Mouse (Mus musculus) limb, embryonic 12.5 days (tissue): ENCODE results near the gene Nos1ap. TPM values are rescaled to one million over a fixed set of nuclear protein-coding genes. Genes with fewer than 3 reads are reported as not detected.

ENCODE experiments used
- ATAC-seq: fragments of 200-750 bp; cut with Nextera tagmentation; 2 replicates; pipeline ENCODE4 v1.8.0; 2017; ENCODE audit warnings: low read depth, moderate TSS enrichment; ENCODE audit not compliant: insufficient number of reproducible peaks, insufficient read depth, low FRiP score, low TSS enrichment
- H3K27ac ChIP-seq: fragments of 300-500 bp; sonication (generic); 2 replicates; pipeline ENCODE4 v1.5.1; 2016; ENCODE audit warnings: mild to moderate bottlenecking, moderate library complexity
- H3K27me3 ChIP-seq: fragments of 300-500 bp; sonication (generic); 2 replicates; pipeline ENCODE4 v1.6.1; 2016; ENCODE audit warnings: mild to moderate bottlenecking, moderate library complexity
- H3K36me3 ChIP-seq: fragments of 300-500 bp; sonication (generic); 2 replicates; pipeline ENCODE4 v1.6.1; 2016; ENCODE audit warnings: mild to moderate bottlenecking, moderate library complexity
- H3K4me1 ChIP-seq: fragments of 300-500 bp; sonication (generic); replicated peaks from 2 replicates; pipeline ENCODE4 v1.6.1; 2016
- H3K4me2 ChIP-seq: fragments of 300-500 bp; sonication (generic); 2 replicates; pipeline ENCODE4 v1.6.1; 2016; ENCODE audit warnings: mild to moderate bottlenecking, moderate library complexity
- H3K4me3 ChIP-seq: fragments of 300-500 bp; sonication (generic); replicated peaks from 2 replicates; pipeline ENCODE4 v1.5.1; 2016; ENCODE audit warnings: mild to moderate bottlenecking
- H3K9ac ChIP-seq: fragments of 300-500 bp; sonication (generic); replicated peaks from 2 replicates; pipeline ENCODE4 v1.6.1; 2016; ENCODE audit warnings: mild to moderate bottlenecking, moderate library complexity
- H3K9me3 ChIP-seq: fragments of 300-500 bp; sonication (generic); 2 replicates; pipeline ENCODE4 v1.6.1; 2016; ENCODE audit warnings: mild to moderate bottlenecking, moderate library complexity
- WGBS: fragments of 180-500 bp; shearing (Covaris S2); methylation state at CpG from one replicate; pipeline ENCODE4 v1.1.7; 2016; 5-methylcytosine and 5-hydroxymethylcytosine counted together
- polyA plus RNA-seq: library from polyadenylated mRNA; unstranded; fragments of >200 nt; fragmentation: Nextera tagmentation; extraction: Ambion mirVana; gene quantifications from 2 replicates; pipeline ENCODE4 v1.2.1, GENCODE M21; 2016

The Nos1ap gene
- polyA plus RNA-seq, 1 experiment from 2014 or later = 9.1 TPM

- WGBS = 88% methylated on average over 3 of the region's 3 CpGs
- ATAC-seq = no peak
Observed at GRCm38 (mm10) chr1:170564926-170565325, 24.7 kb downstream of the Nos1ap start.

GRCm38 (mm10) chr1:170562431-170562830 lies 27.2 kb downstream of the Nos1ap start:
- H3K9me3 ChIP-seq = no peaks in the 10 kb centered on the region
- H3K27me3 ChIP-seq = no peaks in the 10 kb centered on the region
- no peak for ATAC-seq
- no peak overlapping the region for H3K9ac ChIP-seq
- WGBS = 64% methylated on average over 1 of the region's 1 CpGs
- H3K4me1 ChIP-seq = no peaks in the 10 kb centered on the region
- H3K4me3 ChIP-seq = no peak overlapping the region
- no peak overlapping the region for H3K27ac ChIP-seq
- no peak overlapping the region for H3K4me2 ChIP-seq
- no peaks in the 10 kb centered on the region for H3K36me3 ChIP-seq

More at GRCm38 (mm10) chr1:170564926-170565325, 24.7 kb downstream of the Nos1ap start:
- H3K4me2 ChIP-seq = no peak overlapping the region
- no peaks in the 10 kb centered on the region for H3K27me3 ChIP-seq
- H3K9me3 ChIP-seq = no peaks in the 10 kb centered on the region
- no peaks in the 10 kb centered on the region for H3K4me1 ChIP-seq
- no peak overlapping the region for H3K27ac ChIP-seq
- no peak overlapping the region for H3K4me3 ChIP-seq
- H3K9ac ChIP-seq = no peak overlapping the region
- no peaks in the 10 kb centered on the region for H3K36me3 ChIP-seq

GRCm38 (mm10) chr1:170560768-170561167 lies 28.9 kb downstream of the Nos1ap start:
- H3K27ac ChIP-seq = no peak overlapping the region
- H3K4me3 ChIP-seq = no peak overlapping the region
- no peaks in the 10 kb centered on the region for H3K4me1 ChIP-seq
- no peaks in the 10 kb centered on the region for H3K9me3 ChIP-seq
- H3K36me3 ChIP-seq = no peaks in the 10 kb centered on the region
- 90% methylated on average over 3 of the region's 3 CpGs for WGBS
- no peak overlapping the region for H3K4me2 ChIP-seq
- ATAC-seq = no peak
- H3K27me3 ChIP-seq = no peaks in the 10 kb centered on the region
- H3K9ac ChIP-seq = no peak overlapping the region

- Histone ChIP-seq H3K9me3 (no peaks in the 10 kb centered on the region), H3K4me2 (no peak overlapping the region), H3K27me3 (no peaks in the 10 kb centered on the region), H3K4me1 (no peaks in the 10 kb centered on the region), H3K27ac (no peak overlapping the region), H3K4me3 (no peak overlapping the region), H3K9ac (no peak overlapping the region), H3K36me3 (no peaks in the 10 kb centered on the region)
- 97% methylated on average over 4 of the region's 4 CpGs for WGBS
- no peak for ATAC-seq
Observed at GRCm38 (mm10) chr1:170557962-170558361, 31.7 kb downstream of the Nos1ap start.

GRCm38 (mm10) chr1:170556696-170557095 lies 33.0 kb downstream of the Nos1ap start:
- no peaks in the 10 kb centered on the region for H3K27me3 ChIP-seq
- H3K4me3 ChIP-seq = no peak overlapping the region
- ATAC-seq = no peak
- H3K9ac ChIP-seq = no peak overlapping the region
- 93% methylated on average over 6 of the region's 6 CpGs for WGBS
- H3K36me3 ChIP-seq = no peaks in the 10 kb centered on the region
- no peak overlapping the region for H3K27ac ChIP-seq
- peaks cover 4% of the 10 kb centered on the region; the same call in 1 of the 2 replicates for H3K9me3 ChIP-seq
- H3K4me1 ChIP-seq = 0 out of 2 replicates have a peak, but pooled peaks cover under 1% of the 10 kb centered on the region
- no peak overlapping the region for H3K4me2 ChIP-seq

- peaks cover 13% of the 10 kb centered on the region; the same call in 1 of the 2 replicates for H3K4me1 ChIP-seq
- no peak for ATAC-seq
- no peak overlapping the region for H3K4me2 ChIP-seq
- no peak overlapping the region for H3K4me3 ChIP-seq
- no peaks in the 10 kb centered on the region for H3K27me3 ChIP-seq
- no peak overlapping the region for H3K27ac ChIP-seq
- WGBS = 83% methylated on average over 3 of the region's 3 CpGs
- peaks cover 4% of the 10 kb centered on the region; the same call in 1 of the 2 replicates for H3K9me3 ChIP-seq
- no peaks in the 10 kb centered on the region for H3K36me3 ChIP-seq
- H3K9ac ChIP-seq = no peak overlapping the region
Observed at GRCm38 (mm10) chr1:170554939-170555293, 34.7 kb downstream of the Nos1ap start.

GRCm38 (mm10) chr1:170554235-170554938 lies 35.3 kb downstream of the Nos1ap start:
- Histone ChIP-seq H3K27me3 (no peaks in the 10 kb centered on the region), H3K9ac (no peak overlapping the region), H3K36me3 (no peaks in the 10 kb centered on the region), H3K4me3 (no peak overlapping the region), H3K4me2 (no peak overlapping the region), H3K4me1 (peaks cover 13% of the 10 kb centered on the region; the same call in 1 of the 2 replicates), H3K9me3 (peaks cover 4% of the 10 kb centered on the region; the same call in 1 of the 2 replicates), H3K27ac (no peak overlapping the region)
- ATAC-seq = no peak
- 92% methylated on average over 4 of the region's 4 CpGs for WGBS

GRCm38 (mm10) chr1:170550649-170551440 lies 38.8 kb downstream of the Nos1ap start:
- Histone ChIP-seq H3K36me3 (no peaks in the 10 kb centered on the region), H3K9ac (no peak overlapping the region), H3K27ac (no peak overlapping the region), H3K4me2 (no peak overlapping the region), H3K4me1 (peaks cover 15% of the 10 kb centered on the region; the same call in 1 of the 2 replicates), H3K9me3 (peaks cover 4% of the 10 kb centered on the region; the same call in 1 of the 2 replicates), H3K27me3 (no peaks in the 10 kb centered on the region), H3K4me3 (no peak overlapping the region)
- no peak for ATAC-seq
- 36% methylated on average over 8 of the region's 8 CpGs for WGBS

GRCm38 (mm10) chr1:170549059-170549458 lies 40.6 kb downstream of the Nos1ap start:
- 0 out of 2 replicates have a peak overlapping the region, but pooled peaks have one; percentile 13 for H3K27ac ChIP-seq
- no peak overlapping the region for H3K9ac ChIP-seq
- H3K27me3 ChIP-seq = no peaks in the 10 kb centered on the region
- H3K4me3 ChIP-seq = no peak overlapping the region
- H3K36me3 ChIP-seq = no peaks in the 10 kb centered on the region
- no peak overlapping the region for H3K4me2 ChIP-seq
- 48% methylated on average over 9 of the region's 9 CpGs for WGBS
- peaks cover 15% of the 10 kb centered on the region; the same call in 1 of the 2 replicates for H3K4me1 ChIP-seq
- ATAC-seq = no peak
- peaks cover 4% of the 10 kb centered on the region; the same call in 1 of the 2 replicates for H3K9me3 ChIP-seq

- Histone ChIP-seq H3K27ac (0 out of 2 replicates have a peak overlapping the region, but pooled peaks have one; percentile 13), H3K4me3 (no peak overlapping the region), H3K9me3 (peaks cover 4% of the 10 kb centered on the region; the same call in 1 of the 2 replicates), H3K4me2 (no peak overlapping the region), H3K4me1 (peaks cover 15% of the 10 kb centered on the region; the same call in 1 of the 2 replicates), H3K36me3 (no peaks in the 10 kb centered on the region), H3K27me3 (no peaks in the 10 kb centered on the region), H3K9ac (no peak overlapping the region)
- ATAC-seq = no peak
- 89% methylated on average over 14 of the region's 14 CpGs for WGBS
Observed at GRCm38 (mm10) chr1:170548192-170548795, 41.4 kb downstream of the Nos1ap start.

- Histone ChIP-seq H3K4me1 (peaks cover 10% of the 10 kb centered on the region; the same call in 1 of the 2 replicates), H3K4me3 (no peak overlapping the region), H3K4me2 (no peak overlapping the region), H3K27me3 (no peaks in the 10 kb centered on the region), H3K27ac (no peak overlapping the region), H3K9me3 (no peaks in the 10 kb centered on the region), H3K9ac (no peak overlapping the region), H3K36me3 (no peaks in the 10 kb centered on the region)
- no peak for ATAC-seq
- WGBS = 87% methylated on average over 4 of the region's 4 CpGs
Observed at GRCm38 (mm10) chr1:170546297-170546696, 43.4 kb downstream of the Nos1ap start.
